Mouse (Mus musculus): ENCODE measurements around the gene Olfr616. TPM values are rescaled to one million over a fixed set of nuclear protein-coding genes. Genes with fewer than 3 reads are reported as not detected.

Olfr616 gene
- total RNA-seq (2014; fragmentation: Nextera tagmentation) (not detected in 2 replicates), total RNA-seq (2017) (0.55 TPM in 1 of 2 replicates, not detected in the other), polyA plus RNA-seq (2012) (not detected in 2 replicates)

DNA sequence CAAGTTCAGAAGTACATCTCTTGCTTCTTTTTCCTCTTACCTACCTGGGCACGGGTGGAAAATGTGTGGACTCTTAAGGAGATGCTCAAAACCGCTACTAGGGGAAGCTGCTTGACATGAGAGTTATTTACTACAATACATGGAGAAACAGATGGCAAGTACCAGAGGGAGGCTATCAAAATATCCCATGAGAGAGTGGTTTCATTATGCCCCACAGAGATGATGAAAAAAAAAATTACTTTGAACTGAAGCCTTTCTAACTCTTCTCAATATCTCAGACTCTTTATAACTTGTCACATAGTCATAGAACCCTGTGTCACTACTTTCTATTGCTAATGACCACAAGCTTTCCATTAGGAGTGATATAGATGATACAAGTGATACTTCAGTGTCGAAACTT is at the start of gene Olfr616:
TSS of gene Olfr616 (minus strand) at position 101 of the 400 bp plus-strand sequence.
- TF ChIP-seq GATA1 (IDR thresholded peaks at IDR 0.05; ENCODE audit: borderline replicate concordance, low read length) (no peak), TAL1 (conservative IDR thresholded peaks at IDR 0.05; ENCODE audit: low read depth, low read length) (no peak), CTCF (IDR thresholded peaks at IDR 0.05; ENCODE audit: low read depth, low read length) (no peak), GATA2 (IDR thresholded peaks at IDR 0.05; ENCODE audit: borderline replicate concordance, low read depth, low read length) (no peak), POLR2AphosphoS5 (IDR thresholded peaks at IDR 0.05; ENCODE audit: insufficient replicate concordance, low read depth, low read length) (no peak)
- H3K36me3 ChIP-seq (replicated peaks), result no peaks in the 10 kb centered on the region
- H3K4me3 ChIP-seq (ENCODE audit: low read depth, low read length), result no peak within 1 kb of the TSS
- H3K27me3 ChIP-seq (ENCODE audit: insufficient read depth, low read length), result no peaks in the 10 kb centered on the region
- no peaks in the 10 kb centered on the region for H3K9me3 ChIP-seq (replicated peaks)
- ATAC-seq (ENCODE audit: extremely low read depth, insufficient number of reproducible peaks, low FRiP score, poor library complexity, severe bottlenecking) (no peak), DNase-seq (ENCODE audit: low spot score) (no peak)
- no peaks in the 10 kb centered on the region for H3K4me1 ChIP-seq (ENCODE audit: insufficient read depth, low read depth, low read length)

DNA sequence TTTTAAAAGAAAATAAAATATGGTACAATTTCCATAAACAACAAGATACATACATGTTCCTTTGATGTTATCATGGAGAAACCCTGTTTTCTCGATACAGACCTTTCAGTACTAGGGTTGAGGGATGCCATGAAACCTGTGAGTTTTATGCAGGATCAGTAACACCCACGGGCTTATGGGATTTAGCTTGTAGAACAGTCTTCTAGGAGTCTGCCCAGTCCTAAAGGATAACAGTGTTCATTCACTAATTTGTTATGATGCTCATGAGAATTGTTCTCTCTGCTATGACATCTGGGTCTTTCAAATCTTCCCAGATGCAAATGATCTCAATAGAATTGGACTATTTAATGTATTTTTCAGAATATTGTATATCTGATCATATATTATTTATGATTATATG is 43.5 kb upstream of the Olfr616 start, which contains the start of gene Olfr620:
TSS of gene Olfr620 (minus strand) at position 101 of the 400 bp plus-strand sequence.
- H3K9me3 ChIP-seq (replicated peaks), result no peaks in the 10 kb centered on the region
- H3K4me3 ChIP-seq (ENCODE audit: low read depth, low read length), result no peak within 1 kb of the TSS
- no peak for TF ChIP-seq GATA2 (IDR thresholded peaks at IDR 0.05; ENCODE audit: borderline replicate concordance, low read depth, low read length)
- TF ChIP-seq GATA1 (IDR thresholded peaks at IDR 0.05; ENCODE audit: borderline replicate concordance, low read length), result no peak
- no peak for TF ChIP-seq CTCF (IDR thresholded peaks at IDR 0.05; ENCODE audit: low read depth, low read length)
- no peak for TF ChIP-seq TAL1 (conservative IDR thresholded peaks at IDR 0.05; ENCODE audit: low read depth, low read length)
- TF ChIP-seq POLR2AphosphoS5 (IDR thresholded peaks at IDR 0.05; ENCODE audit: insufficient replicate concordance, low read depth, low read length), result no peak
- no peaks in the 10 kb centered on the region for H3K36me3 ChIP-seq (replicated peaks)
- ATAC-seq (ENCODE audit: extremely low read depth, insufficient number of reproducible peaks, low FRiP score, poor library complexity, severe bottlenecking) (no peak), DNase-seq (ENCODE audit: low spot score) (no peak)
- H3K27me3 ChIP-seq (ENCODE audit: insufficient read depth, low read length), result no peaks in the 10 kb centered on the region
- H3K4me1 ChIP-seq (ENCODE audit: insufficient read depth, low read depth, low read length), result no peaks in the 10 kb centered on the region

DNA sequence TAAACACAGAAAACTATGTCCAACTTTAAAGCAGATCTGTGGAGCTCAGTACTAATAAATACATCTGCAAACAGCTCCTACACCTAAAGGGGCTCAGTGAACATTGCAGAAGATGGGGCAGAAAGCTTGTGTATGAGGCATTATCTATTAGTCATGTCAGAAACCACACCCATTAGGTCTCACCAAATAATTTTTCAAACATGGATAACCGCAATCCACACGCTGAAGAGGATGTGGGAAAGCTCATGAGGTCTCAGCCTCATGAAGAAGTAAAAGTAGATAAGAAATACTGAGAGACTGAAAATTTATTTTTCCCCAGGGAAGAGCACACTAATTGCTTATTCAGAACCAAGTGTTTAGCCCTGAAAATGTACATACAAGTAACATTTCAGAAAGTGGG is 38.5 kb upstream of the Olfr616 start:
- ATAC-seq (ENCODE audit: extremely low read depth, insufficient number of reproducible peaks, low FRiP score, poor library complexity, severe bottlenecking) (no peak), DNase-seq (ENCODE audit: low spot score) (no peak)
- TF ChIP-seq TAL1 (conservative IDR thresholded peaks at IDR 0.05; ENCODE audit: low read depth, low read length) (no peak), GATA2 (IDR thresholded peaks at IDR 0.05; ENCODE audit: borderline replicate concordance, low read depth, low read length) (no peak), GATA1 (IDR thresholded peaks at IDR 0.05; ENCODE audit: borderline replicate concordance, low read length) (no peak), POLR2AphosphoS5 (IDR thresholded peaks at IDR 0.05; ENCODE audit: insufficient replicate concordance, low read depth, low read length) (no peak), CTCF (IDR thresholded peaks at IDR 0.05; ENCODE audit: low read depth, low read length) (no peak)
- no peaks in the 10 kb centered on the region for H3K27me3 ChIP-seq (ENCODE audit: insufficient read depth, low read length)
- no peaks in the 10 kb centered on the region for H3K36me3 ChIP-seq (replicated peaks)
- no peak overlapping the region for H3K4me3 ChIP-seq (ENCODE audit: low read depth, low read length)
- no peaks in the 10 kb centered on the region for H3K4me1 ChIP-seq (ENCODE audit: insufficient read depth, low read depth, low read length)
- no peaks in the 10 kb centered on the region for H3K9me3 ChIP-seq (replicated peaks)

DNA sequence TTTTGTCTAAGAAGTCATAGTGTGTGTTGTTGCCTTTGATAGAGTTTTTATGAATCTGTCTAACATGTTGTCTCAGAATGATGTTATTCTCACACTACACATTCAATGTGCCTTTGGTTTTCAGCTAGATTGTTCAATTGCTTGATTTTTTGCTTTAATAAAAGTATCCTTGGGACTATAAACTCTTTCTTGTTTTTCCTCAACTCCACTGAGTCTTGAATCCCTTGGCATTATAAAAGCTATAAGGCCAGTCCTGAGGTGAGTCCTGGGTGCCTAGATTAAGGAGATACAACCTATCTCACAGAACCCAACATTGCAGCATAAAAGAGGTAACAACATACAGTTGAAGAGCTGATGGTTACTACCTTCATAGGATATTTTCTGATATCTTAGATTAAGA is 31.3 kb upstream of the Olfr616 start, which contains the start of gene Olfr619:
TSS of gene Olfr619 (plus strand) at position 301 of the 400 bp plus-strand sequence.
- ATAC-seq (ENCODE audit: extremely low read depth, insufficient number of reproducible peaks, low FRiP score, poor library complexity, severe bottlenecking), result no peak
- no peak for TF ChIP-seq GATA2 (IDR thresholded peaks at IDR 0.05; ENCODE audit: borderline replicate concordance, low read depth, low read length)
- TF ChIP-seq GATA1 (IDR thresholded peaks at IDR 0.05; ENCODE audit: borderline replicate concordance, low read length), result no peak
- TF ChIP-seq CTCF (IDR thresholded peaks at IDR 0.05; ENCODE audit: low read depth, low read length), result no peak
- no peak for TF ChIP-seq POLR2AphosphoS5 (IDR thresholded peaks at IDR 0.05; ENCODE audit: insufficient replicate concordance, low read depth, low read length)
- no peak for TF ChIP-seq TAL1 (conservative IDR thresholded peaks at IDR 0.05; ENCODE audit: low read depth, low read length)
- H3K9me3 ChIP-seq (replicated peaks), result no peaks in the 10 kb centered on the region
- H3K4me3 ChIP-seq (ENCODE audit: low read depth, low read length), result no peak within 1 kb of the TSS
- no peaks in the 10 kb centered on the region for H3K36me3 ChIP-seq (replicated peaks)
- no peaks in the 10 kb centered on the region for H3K27me3 ChIP-seq (ENCODE audit: insufficient read depth, low read length)
- no peaks in the 10 kb centered on the region for H3K4me1 ChIP-seq (ENCODE audit: insufficient read depth, low read depth, low read length)
- no peak for DNase-seq (ENCODE audit: low spot score)

DNA sequence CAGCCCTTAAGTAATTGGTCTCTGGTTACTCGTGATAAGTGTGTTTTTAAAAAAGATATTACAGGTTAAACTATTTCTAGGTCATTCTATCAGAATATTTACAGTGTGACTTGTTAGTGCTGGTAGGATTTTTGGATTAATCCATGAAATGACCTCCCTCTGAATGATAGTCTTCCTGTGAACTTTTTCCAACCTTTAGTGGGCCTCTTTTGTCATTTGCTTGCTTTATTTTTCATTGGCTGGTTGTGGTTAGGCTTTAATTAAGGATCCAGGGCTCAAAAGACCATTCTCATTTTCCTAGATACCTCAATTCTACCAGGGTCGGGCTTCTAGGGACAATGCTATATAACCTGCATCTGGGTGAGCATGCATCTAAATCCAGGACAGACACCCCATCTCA is 20.9 kb upstream of the Olfr616 start, which contains the start of gene Olfr618:
TSS of gene Olfr618 (plus strand) at position 301 of the 400 bp plus-strand sequence.
- Histone ChIP-seq H3K4me1 (ENCODE audit: insufficient read depth, low read depth, low read length) (no peaks in the 10 kb centered on the region), H3K4me3 (ENCODE audit: low read depth, low read length) (no peak within 1 kb of the TSS), H3K9me3 (replicated peaks) (no peaks in the 10 kb centered on the region), H3K27me3 (ENCODE audit: insufficient read depth, low read length) (no peaks in the 10 kb centered on the region), H3K36me3 (replicated peaks) (no peaks in the 10 kb centered on the region)
- no peak for DNase-seq (ENCODE audit: low spot score)
- no peak for ATAC-seq (ENCODE audit: extremely low read depth, insufficient number of reproducible peaks, low FRiP score, poor library complexity, severe bottlenecking)
- TF ChIP-seq GATA1 (IDR thresholded peaks at IDR 0.05; ENCODE audit: borderline replicate concordance, low read length) (no peak), CTCF (IDR thresholded peaks at IDR 0.05; ENCODE audit: low read depth, low read length) (no peak), POLR2AphosphoS5 (IDR thresholded peaks at IDR 0.05; ENCODE audit: insufficient replicate concordance, low read depth, low read length) (no peak), GATA2 (IDR thresholded peaks at IDR 0.05; ENCODE audit: borderline replicate concordance, low read depth, low read length) (no peak)

DNA sequence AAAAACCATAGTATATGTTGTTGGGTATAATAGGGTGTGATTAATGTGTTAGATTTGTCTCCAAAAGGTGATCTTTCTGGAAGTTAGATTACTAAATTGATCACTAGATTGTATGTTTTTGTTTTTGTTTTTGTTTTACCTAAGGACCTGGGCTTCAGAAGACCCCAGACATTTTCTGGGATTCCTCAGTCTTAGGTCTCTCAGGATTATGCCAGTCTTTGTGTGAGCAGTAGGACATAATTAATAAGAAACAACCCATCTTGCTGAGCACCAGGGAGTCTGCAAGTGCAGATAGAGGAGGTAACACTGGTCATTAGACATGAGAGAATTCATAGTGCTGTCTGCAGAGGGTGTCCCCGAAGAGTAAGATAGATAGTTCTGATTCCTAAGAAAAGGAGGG is 3.8 kb upstream of the Olfr616 start, which contains the start of gene Olfr617:
TSS of gene Olfr617 (plus strand) at position 301 of the 400 bp plus-strand sequence.
- ATAC-seq (ENCODE audit: extremely low read depth, insufficient number of reproducible peaks, low FRiP score, poor library complexity, severe bottlenecking) (no peak), DNase-seq (ENCODE audit: low spot score) (no peak)
- H3K36me3 ChIP-seq (replicated peaks), result no peaks in the 10 kb centered on the region
- no peak within 1 kb of the TSS for H3K4me3 ChIP-seq (ENCODE audit: low read depth, low read length)
- no peaks in the 10 kb centered on the region for H3K27me3 ChIP-seq (ENCODE audit: insufficient read depth, low read length)
- TF ChIP-seq GATA2 (IDR thresholded peaks at IDR 0.05; ENCODE audit: borderline replicate concordance, low read depth, low read length), result no peak
- no peak for TF ChIP-seq GATA1 (IDR thresholded peaks at IDR 0.05; ENCODE audit: borderline replicate concordance, low read length)
- no peak for TF ChIP-seq POLR2AphosphoS5 (IDR thresholded peaks at IDR 0.05; ENCODE audit: insufficient replicate concordance, low read depth, low read length)
- no peak for TF ChIP-seq CTCF (IDR thresholded peaks at IDR 0.05; ENCODE audit: low read depth, low read length)
- TF ChIP-seq TAL1 (conservative IDR thresholded peaks at IDR 0.05; ENCODE audit: low read depth, low read length), result no peak
- no peaks in the 10 kb centered on the region for H3K9me3 ChIP-seq (replicated peaks)
- H3K4me1 ChIP-seq (ENCODE audit: insufficient read depth, low read depth, low read length), result no peaks in the 10 kb centered on the region
